Mouse (Mus musculus) adrenal gland, adult 2 months (tissue): ENCODE measurements at regions not wholly inside any gene's neighbourhood (a gene's known extent, or its start where the extent isn't known, plus 50 kb on each side); places are given as distances from the start of the nearest gene placed in this dataset.
A peak's percentile ranks its signal among the peaks of the same experiment; 100 is the strongest.
"Not testable (repeated sequence)": the region's sequence is repeated elsewhere in the genome, so short reads cannot be mapped to it uniquely, and the experiment has no call there.

Source experiments
- DNase-seq: peaks from one replicate; pipeline ENCODE4 v3.0.0; 2021

DNA sequence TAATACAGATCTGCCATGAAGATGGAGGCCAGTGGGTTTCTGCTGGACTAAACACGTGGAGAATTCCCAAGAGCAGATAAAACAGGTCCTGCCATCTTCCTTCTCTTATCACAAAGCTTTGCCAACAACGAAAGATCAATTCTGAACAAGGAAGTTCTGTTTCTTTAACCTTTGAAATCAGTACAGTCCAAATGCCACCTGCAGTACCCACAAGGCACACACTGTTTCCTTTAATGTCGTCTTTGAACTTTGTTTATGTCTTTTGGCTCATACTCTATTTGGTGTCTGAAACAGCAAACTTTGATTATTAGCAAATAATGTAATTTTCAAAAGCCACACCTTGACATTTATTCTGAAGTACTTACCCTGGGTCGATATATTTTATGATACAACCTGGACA, 536.5 kb downstream of the Bckdhb start:
- no peak for DNase-seq

DNA sequence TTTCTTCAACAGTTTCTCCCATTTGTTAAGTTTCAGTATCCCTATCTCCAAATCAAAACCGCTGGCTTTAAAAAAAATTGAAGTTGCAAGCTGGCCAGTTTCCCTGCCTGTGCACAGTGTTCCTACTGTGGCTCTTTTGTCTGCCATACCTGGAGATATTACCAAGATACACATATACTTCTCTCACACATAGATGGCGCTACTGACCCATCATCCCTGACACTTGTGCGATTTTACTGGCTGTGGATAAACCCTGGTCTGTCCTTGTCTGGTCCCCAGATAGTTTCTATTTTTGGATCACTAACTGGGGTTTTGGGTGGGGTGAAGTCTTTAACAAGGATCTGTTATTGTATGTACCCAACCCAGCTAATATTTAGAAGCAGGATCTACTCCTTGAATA, 541.8 kb downstream of the Bckdhb start:
- DNase-seq: peak; percentile 44

DNA sequence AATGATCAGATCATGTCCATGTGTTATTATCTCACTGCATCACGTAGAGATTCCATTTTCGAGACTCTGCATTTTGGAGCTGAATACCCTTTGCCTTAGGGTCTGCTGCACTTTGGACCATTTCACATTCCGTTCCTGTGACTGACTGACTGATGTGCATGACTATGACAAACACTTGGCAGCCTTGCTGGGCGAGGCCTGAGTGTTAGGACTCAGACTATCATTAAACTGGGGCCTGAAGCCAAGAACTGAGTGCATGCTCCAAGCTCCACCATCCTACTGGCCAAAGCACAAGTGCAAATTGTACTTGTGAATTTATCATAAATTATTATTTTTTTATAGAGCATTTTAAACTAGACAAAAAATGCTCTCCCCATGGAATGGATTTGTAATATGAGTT, 547.8 kb downstream of the Bckdhb start:
- no peak for DNase-seq

DNA sequence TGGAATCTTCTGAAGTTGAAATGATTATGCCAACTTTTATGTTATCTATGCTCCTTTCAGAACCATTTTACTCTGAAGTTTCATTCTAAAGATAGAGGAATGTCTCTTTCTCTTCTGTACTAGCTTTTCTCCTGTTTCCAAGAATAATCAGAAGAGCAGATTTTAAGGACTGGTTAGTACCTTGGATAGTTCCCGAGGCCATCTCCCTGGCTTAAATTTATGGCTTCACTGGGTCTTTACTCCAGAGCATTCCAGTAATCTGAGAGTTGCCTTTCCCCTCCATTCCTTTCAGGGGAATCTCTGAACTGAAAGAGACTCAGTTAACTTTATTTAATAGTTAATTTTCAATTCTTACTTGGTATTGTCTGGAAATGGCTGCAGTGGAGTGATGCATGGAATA, 551.0 kb downstream of the Bckdhb start:
- DNase-seq: no peak

DNA sequence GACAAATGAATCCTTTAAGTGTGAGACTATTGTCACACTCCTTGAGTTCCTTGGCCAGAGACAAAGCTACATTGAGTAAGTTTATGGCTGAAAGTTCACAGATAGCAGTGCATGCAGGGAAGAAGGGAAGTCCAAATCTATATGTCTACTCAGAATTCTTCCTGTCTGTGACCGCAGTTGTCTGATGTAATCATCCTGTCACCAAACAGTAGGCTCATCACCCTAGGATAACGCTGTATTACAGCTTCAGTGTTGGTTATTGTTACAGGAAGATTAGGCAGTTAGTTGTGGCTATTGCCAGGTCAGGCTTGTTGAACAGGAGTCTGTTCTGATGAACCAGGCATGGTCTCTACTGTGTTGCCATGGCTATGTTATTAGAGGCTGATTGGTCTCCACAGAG, 574.6 kb downstream of the Bckdhb start:
- DNase-seq: no peak

DNA sequence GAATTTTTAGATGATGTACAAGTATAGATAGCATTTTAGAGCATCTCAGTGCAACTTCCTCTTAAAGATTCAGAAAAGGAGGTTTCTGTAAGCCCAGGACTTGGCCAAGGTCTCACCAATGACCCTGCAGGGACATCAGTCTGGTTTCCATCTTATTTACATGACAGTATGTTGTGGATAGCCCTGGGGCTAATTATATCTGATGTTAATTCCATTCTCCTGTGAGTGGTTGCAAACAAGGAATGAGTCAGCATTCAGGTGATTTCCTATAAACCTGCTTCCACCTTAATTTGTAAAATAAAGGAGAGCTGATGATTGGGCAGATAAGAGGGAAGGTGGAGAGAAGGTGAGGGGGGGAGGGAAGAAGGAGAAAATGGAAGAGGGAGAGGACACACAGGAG, 578.0 kb downstream of the Bckdhb start:
- DNase-seq: not testable (repeated sequence)

DNA sequence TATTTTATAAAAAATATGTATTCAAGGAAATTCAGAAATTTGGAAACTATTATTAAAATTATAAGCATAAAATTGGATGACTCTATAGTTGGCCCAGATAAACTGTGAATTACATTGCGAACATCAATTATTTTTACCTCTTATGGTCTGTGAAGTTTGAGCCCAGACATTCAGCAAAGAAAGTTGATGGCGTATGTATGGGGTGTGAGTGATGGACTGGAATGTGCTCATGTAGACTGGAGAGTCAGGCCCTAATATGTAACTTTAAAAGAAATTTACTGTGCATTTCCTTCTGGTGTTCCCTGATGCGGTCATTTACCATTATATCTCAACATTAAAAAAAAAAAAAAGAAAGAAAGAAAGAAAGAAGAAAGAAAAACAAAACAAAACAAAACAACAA, 592.1 kb downstream of the Bckdhb start:
- DNase-seq: no peak

DNA sequence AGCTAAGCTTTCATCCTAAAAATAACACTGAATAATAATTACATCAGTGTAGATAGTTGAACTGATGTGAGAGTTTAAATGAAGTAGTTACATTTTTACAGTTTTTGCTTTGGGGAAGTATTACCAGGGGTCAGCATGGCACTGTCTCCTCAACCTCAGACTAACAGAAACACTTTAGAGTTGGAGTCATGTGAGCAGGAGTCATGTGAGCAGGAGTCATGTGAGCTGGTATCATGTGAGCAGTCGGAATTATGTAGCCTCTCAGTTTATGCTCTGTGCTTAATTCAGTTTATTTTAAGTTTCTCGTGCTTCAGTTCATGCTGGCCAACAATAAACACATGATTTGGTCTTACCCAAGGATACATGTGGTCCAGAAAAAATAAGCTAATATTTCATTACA, 620.5 kb downstream of the Bckdhb start:
- DNase-seq: no peak

DNA sequence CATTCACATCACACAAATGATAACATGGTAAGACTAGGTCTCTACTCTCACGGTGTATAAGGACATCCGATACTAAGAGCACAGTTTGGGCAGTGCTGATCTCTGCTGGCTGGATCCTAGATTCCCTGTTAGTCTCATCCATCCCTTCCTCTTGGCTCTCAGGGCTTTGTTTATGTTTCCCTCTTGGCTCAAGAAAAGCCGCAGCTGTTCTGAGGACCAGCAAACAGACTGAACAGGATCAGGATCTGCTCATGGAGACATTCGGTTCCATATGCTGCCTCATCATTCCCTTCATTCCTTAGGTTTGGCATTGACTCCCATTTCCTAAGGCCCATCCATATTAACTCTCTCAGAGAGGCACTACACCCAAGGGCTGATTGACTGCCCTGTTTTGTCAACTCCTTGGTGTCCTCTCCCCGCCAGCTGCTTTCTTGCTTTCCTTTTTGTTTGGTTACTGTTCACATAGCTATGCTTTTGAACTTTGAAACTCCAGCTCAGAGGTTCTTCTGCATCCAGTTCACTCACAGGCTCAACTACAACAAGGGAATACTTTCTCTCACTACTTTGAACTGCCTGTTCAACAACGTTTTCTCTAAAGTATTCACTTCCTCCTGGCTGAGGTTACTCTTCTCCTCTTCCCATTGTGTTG, 623.2 kb downstream of the Bckdhb start:
- DNase-seq: no peak

DNA sequence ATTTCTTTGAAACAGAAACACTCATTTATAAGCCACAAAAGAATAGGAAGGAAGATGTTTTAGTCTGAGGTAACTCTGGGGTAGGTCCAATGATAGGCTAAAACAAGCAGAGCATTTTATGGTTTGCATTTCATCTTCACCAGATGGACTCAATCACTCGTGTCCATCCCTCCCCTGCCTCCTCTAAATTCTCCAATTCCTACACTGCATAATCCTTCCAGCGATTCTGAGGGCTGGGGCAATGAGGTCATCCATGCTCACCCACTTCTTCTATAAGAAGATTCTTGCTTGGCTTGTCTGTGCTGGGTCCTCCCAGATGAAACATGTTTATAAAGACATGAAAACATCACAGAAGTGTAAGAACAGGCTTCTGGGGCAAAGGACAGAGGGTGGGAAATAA, 630.3 kb downstream of the Bckdhb start:
- DNase-seq: no peak

DNA sequence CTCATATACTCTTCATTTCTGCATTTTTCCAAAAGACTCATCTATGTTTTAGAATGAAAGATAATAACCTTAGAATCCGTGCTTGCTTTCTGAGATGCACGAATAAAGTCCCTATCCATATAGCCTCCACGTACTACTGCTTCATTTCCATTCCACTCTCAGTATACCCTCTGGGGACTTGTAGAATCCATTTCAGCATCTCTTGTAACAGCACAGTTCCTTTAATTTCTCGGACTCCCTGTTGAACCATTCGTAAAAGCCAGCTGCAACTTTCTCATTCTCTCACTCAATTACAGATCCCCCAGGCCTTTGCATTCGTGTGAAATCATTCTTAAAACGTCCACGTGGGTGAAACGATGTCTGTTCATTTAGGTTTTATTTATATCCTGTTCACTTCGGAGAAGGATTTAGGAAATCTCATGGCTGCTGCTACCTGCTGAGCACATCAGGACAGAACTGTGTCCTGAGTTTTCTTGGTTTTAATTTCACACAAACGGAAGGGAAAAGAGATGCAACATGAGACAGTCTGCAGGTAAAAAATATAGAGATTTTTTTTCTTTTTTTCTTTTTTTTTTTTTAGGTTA, 631.4 kb downstream of the Bckdhb start:
- DNase-seq: no peak

DNA sequence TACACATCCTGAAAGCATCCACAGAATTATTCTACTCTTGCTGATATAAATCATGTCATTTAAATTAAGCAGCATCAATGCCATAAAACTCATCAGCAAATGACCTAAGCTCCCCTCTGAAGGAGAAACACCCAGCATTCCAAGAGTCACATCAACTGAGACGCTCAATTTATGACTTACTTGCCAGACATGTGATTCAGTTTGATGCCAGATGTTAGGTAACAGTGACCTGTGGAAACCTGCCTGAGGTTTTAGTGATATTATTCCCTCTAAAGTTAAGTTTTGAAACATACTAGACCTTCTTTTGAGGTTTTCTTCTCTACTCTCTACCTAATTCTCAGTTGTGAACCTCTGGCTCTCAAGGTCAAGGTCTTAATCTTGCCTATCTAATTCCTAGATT, 633.4 kb downstream of the Bckdhb start:
- DNase-seq: no peak

DNA sequence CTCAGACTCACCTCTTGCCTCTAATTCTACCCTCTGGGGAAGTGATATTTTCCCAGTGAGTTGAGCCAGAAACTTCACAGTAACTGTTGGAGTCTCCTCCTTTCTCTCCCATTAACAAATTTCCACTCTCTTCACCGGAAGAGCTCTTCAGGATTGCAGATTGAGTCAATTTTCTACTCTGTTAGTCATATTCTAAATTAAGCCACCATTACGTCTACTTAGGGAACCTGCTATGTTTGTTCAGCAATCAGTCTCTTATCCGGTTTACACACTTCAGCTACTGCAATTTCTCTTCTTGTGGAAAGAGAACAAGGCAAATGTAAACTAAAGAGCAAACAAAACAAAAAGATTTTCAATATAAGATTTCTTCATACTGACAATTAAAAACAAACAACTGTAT, 644.6 kb downstream of the Bckdhb start:
- DNase-seq: no peak

DNA sequence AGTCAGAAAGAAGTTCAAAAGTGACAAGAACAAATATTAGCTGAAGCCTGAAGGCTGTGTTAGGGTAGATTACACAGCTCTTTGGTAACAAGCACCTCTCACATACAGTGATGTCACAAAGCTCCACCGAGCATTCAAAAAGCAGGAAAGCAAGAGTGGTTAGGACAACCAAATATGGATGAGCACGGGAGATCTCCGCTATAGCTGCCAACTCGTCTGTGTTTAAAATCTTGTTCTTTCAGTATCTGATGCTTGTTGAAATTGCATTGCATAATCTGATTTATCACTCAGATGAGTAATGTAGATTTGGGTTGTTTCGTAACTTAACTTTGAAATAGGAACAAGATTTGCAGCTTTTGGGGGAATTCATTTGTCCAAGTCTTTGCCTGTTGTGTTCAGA, 652.8 kb downstream of the Bckdhb start:
- DNase-seq: peak; percentile 10

DNA sequence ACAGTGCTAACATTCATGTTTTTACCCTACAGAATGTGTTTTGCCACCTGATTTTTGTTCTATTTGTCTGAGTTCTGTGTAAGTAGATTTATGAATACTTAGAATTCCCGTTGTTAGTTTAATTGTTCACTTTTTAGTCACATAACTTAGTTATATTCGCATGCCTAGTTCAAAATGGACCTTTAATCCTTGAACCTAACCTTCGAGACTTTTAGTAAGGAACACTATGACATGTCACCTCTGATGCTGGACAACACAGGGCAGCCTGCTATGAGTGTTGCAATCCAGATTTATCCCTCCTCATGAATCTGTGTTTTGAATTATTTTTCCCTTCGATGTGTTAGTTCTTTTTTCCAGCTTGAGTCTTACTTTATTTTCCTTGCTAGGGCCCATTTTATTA, 662.8 kb downstream of the Bckdhb start:
- no peak for DNase-seq

DNA sequence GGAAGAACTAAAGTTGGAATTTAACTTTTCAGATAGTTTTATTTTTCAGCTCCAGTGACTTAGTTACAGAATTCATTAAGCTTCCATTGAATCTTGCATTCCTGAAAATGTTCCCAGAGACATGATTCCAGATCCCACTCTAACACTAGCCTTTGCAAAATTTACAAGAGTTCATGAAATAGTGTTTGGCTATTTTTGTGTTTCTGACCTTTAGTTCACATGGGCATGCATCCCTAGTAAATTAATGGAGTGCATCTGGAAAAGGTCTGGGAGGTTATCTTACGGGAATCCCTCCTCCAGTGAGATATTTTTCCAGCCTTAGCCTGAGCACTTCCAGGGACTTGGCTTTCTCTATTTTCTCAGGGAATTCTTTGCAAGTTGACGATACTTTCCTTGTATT, 669.8 kb downstream of the Bckdhb start:
- DNase-seq: no peak
